Mouse (Mus musculus) kidney, adult 2 months (tissue): ENCODE measurements at regions not wholly inside any gene's neighbourhood (a gene's known extent, or its start where the extent isn't known, plus 50 kb on each side); places are given as distances from the start of the nearest gene placed in this dataset.

ENCODE experiments used
- CTCF ChIP-seq: fragments of 200-500 bp; conservative IDR thresholded peaks from 2 replicates; pipeline ENCODE4 v1.5.1; 2011; ENCODE audit warnings: low read depth, mild to moderate bottlenecking, control low read depth, low read length, moderate library complexity, mixed read lengths; ENCODE audit not compliant: insufficient read depth, insufficient read length
- POLR2A ChIP-seq: fragments of 200-500 bp; IDR thresholded peaks from one replicate; pipeline ENCODE4 v1.6.1; 2011; ENCODE audit warnings: low read depth, low read length, control low read depth

- TF ChIP-seq POLR2A (no peak), CTCF (no peak)
Observed at GRCm38 (mm10) chr15:27167484-27167883, 272.1 kb upstream of the Fbxl7 start.
